Comparison of ENCODE assay signal across 9 mouse cellular contexts in genomic region chr13:55830081-55830832, GRCm38 (mm10). TPM values are rescaled to one million over a fixed set of nuclear protein-coding genes. Genes with fewer than 3 reads are reported as not detected.
DNase-seq lines count a peak whose midpoint lies in the region; ATAC-seq lines count a peak whose summit lies in the region.
"Had no signal": no experiment of that assay in that cellular context is flagged by ENCODE, and none has a peak within 500 bp of the region (broad histone marks: within the 10 kb centered on the region; RNA-seq: fewer than 3 reads in every experiment).

No protein-coding gene starts in this region.

- H3K9me3 ChIP-seq in liver, embryonic 13.5 days (replicated peaks): no peaks in the 10 kb centered on the region

- H3K27me3 ChIP-seq in liver, embryonic 13.5 days: peaks cover 98% of the 10 kb centered on the region

- no peaks in the 10 kb centered on the region for H3K36me3 ChIP-seq in liver, embryonic 13.5 days

- H3K4me2 ChIP-seq in liver, embryonic 13.5 days: peak overlapping the region; percentile 39

- no peak for ATAC-seq in liver, embryonic 13.5 days (ENCODE audit: low read depth)
- ATAC-seq in megakaryocyte-erythroid progenitor cell, adult 5-6 weeks (replicated peaks; ENCODE audit: low FRiP score, low TSS enrichment, poor library complexity, severe bottlenecking): no peak

- peak overlapping the region; percentile 26 for H3K4me3 ChIP-seq in liver, embryonic 13.5 days (replicated peaks)

- H3K27ac ChIP-seq in liver, embryonic 13.5 days: no peak overlapping the region

- no peak overlapping the region for H3K9ac ChIP-seq in liver, embryonic 13.5 days

- intact Hi-C loops in heart, postnatal 14 days (cut with DNase I): no loop called here

- WGBS in liver, embryonic 13.5 days (ENCODE audit: insufficient replicate concordance): 1% methylated on average over 48 of the region's 48 CpGs

- peak; percentile 27 for DNase-seq in adrenal gland, adult 2 months
- no peak for DNase-seq in adrenal gland, adult 8-10 months
- peak; percentile 45 for DNase-seq in R1 (ENCODE audit: low read depth, low spot score)
- peak; percentile 20 to 24 for DNase-seq in heart, postnatal 14 days
- DNase-seq in liver, embryonic 13.5 days: no peak
- no peak for DNase-seq in adrenal gland, adult 18-20 months (ENCODE audit: low spot score in 2 of 2)
- no peak for DNase-seq in right cerebral cortex, adult 2 months (ENCODE audit: low spot score in 2 of 2)
- DNase-seq: layer of hippocampus, postnatal 36 days had no signal

- H3K4me1 ChIP-seq in liver, embryonic 13.5 days (replicated peaks): peaks cover 6% of the 10 kb centered on the region

RNA-seq across cellular contexts. Expression of gene Pitx1, which starts 5.7 kb away (rescaled TPM):
- not detected for total RNA-seq in adrenal gland, adult 2 months (2021)
- polyA plus RNA-seq in adrenal gland, adult 2 months (2012; rRNA removed): 0.07 TPM in 1 of 2 replicates, not detected in the other
- not detected for total RNA-seq in adrenal gland, adult 8-10 months (2022)
- total RNA-seq in heart, postnatal 14 days (2021): not detected
- 0.32 and 0.54 TPM in 2 replicates for polyA plus RNA-seq in liver, embryonic 13.5 days (2015; fragmentation: Nextera tagmentation; extraction: Ambion mirVana)
- not detected in 2 replicates for total RNA-seq in megakaryocyte-erythroid progenitor cell, adult 5-6 weeks (2014; fragmentation: Nextera tagmentation)
- total RNA-seq in megakaryocyte-erythroid progenitor cell, adult 5-6 weeks (2017): not detected in 2 replicates
- not detected for total RNA-seq in adrenal gland, adult 18-20 months (2021)
- total RNA-seq: layer of hippocampus, postnatal 36 days had no signal

RNA-seq across cellular contexts. Expression of gene Catsper3, which starts 45.9 kb away (rescaled TPM):
- total RNA-seq in adrenal gland, adult 2 months (2021): under 1 TPM in 1 of 2 experiments, not detected in 1; 0.45 TPM
- polyA plus RNA-seq in adrenal gland, adult 2 months (2012; rRNA removed): 0.10 and 0.17 TPM in 2 replicates
- total RNA-seq in adrenal gland, adult 8-10 months (2022): 1 to 10 TPM in 1 of 4 experiments, under 1 TPM in 3; 0.32 to 1.1 (median 0.39) TPM
- total RNA-seq in heart, postnatal 14 days (2021): under 1 TPM in 1 of 2 experiments, not detected in 1; 0.22 TPM
- not detected in 2 replicates for polyA plus RNA-seq in liver, embryonic 13.5 days (2015; fragmentation: Nextera tagmentation; extraction: Ambion mirVana)
- not detected in 2 replicates for total RNA-seq in megakaryocyte-erythroid progenitor cell, adult 5-6 weeks (2014; fragmentation: Nextera tagmentation)
- total RNA-seq in megakaryocyte-erythroid progenitor cell, adult 5-6 weeks (2017): not detected in 2 replicates
- not detected for total RNA-seq in adrenal gland, adult 18-20 months (2021)

Comparison
In these comparisons a context has a peak if more than half of its experiments do, and no peak if none do; other contexts are left out.
1. DNase-seq: peak in adrenal gland, adult 2 months (single experiment), R1 (single experiment) and heart, postnatal 14 days (2 of 2); none in adrenal gland, adult 8-10 months (single experiment), liver, embryonic 13.5 days (single experiment), adrenal gland, adult 18-20 months (0 of 2) and right cerebral cortex, adult 2 months (0 of 2).